28 mouse cellular contexts compared by ENCODE assay signal in the genomic region with DNA sequence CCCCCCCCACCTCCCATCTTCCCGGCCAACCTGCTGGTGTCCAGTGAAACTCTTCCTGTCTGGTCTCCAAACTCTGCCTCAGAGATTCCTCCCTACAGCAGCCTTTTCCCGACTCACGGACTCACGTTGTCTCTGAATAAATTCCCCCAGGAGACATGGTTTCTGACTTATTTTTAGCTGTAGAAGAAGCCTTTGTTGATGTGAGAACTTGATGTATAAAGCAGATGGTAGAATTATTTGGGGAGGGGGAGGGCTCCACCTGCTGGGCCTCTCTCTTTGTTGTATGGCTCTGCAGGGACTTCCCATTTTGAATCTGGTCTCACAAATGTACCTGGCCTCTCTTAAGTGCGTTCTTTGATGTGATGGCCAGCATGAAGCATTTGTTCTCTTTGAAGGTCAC. TPM values are rescaled to one million over a fixed set of nuclear protein-coding genes. Genes with fewer than 3 reads are reported as not detected.
DNase-seq lines count a peak whose midpoint lies in the region; ATAC-seq and TF ChIP-seq lines count a peak whose summit lies in the region.
"Had no signal": no experiment of that assay in that cellular context is flagged by ENCODE, and none has a peak within 500 bp of the region (broad histone marks: within the 10 kb centered on the region; RNA-seq: fewer than 3 reads in every experiment).

No protein-coding gene starts in this region.

- H3K4me1 ChIP-seq in embryonic facial prominence, embryonic 14.5 days (ENCODE audit: control insufficient read depth, insufficient read depth, low read length) = no peaks in the 10 kb centered on the region
- peaks cover 5% of the 10 kb centered on the region; the same call in 1 of the 2 replicates for H3K4me1 ChIP-seq in embryonic facial prominence, embryonic 10.5 days
- H3K4me1 ChIP-seq in heart, adult 2 months (ENCODE audit: control insufficient read depth, insufficient read depth, low read length) = peaks cover 15% of the 10 kb centered on the region
- H3K4me1 ChIP-seq: embryonic facial prominence, embryonic 15.5 days; forebrain, embryonic 15.5 days had no signal

- H3K9ac ChIP-seq in embryonic facial prominence, embryonic 14.5 days (ENCODE audit: low read depth, low read length) = no peak overlapping the region
- no peak overlapping the region for H3K9ac ChIP-seq in heart, adult 2 months (ENCODE audit: low read depth, low read length)
- H3K9ac ChIP-seq: embryonic facial prominence, embryonic 15.5 days; forebrain, embryonic 15.5 days; heart, embryonic 13.5 days; hindbrain, embryonic 12.5 days had no signal

- no peak overlapping the region for H3K4me2 ChIP-seq in embryonic facial prominence, embryonic 14.5 days (ENCODE audit: low read depth, low read length)
- H3K4me2 ChIP-seq: embryonic facial prominence, embryonic 15.5 days; forebrain, embryonic 15.5 days; heart, embryonic 13.5 days; hindbrain, embryonic 12.5 days had no signal

- H3K27me3 ChIP-seq in embryonic facial prominence, embryonic 14.5 days (replicated peaks; ENCODE audit: control insufficient read depth, insufficient read depth, low read length) = no peaks in the 10 kb centered on the region
- H3K27me3 ChIP-seq in embryonic facial prominence, embryonic 10.5 days (replicated peaks; ENCODE audit: low read depth, poor library complexity, severe bottlenecking) = peaks cover 6% of the 10 kb centered on the region; the same call in 1 of the 2 replicates
- H3K27me3 ChIP-seq in heart, adult 2 months (ENCODE audit: control insufficient read depth, insufficient read depth, low read length) = no peaks in the 10 kb centered on the region
- H3K27me3 ChIP-seq: embryonic facial prominence, embryonic 15.5 days; forebrain, embryonic 15.5 days; heart, embryonic 13.5 days had no signal

- DNase-seq in embryonic facial prominence, embryonic 14.5 days (ENCODE audit: low spot score) = peak; percentile 72
- no peak for DNase-seq in embryonic facial prominence, embryonic 10.5 days (ENCODE audit: low spot score)
- no peak for DNase-seq in heart, adult 2 months
- no peak for DNase-seq in heart, postnatal 10 days
- no peak for DNase-seq in layer of hippocampus, adult 2 months (ENCODE audit: low spot score in 2 of 2)
- DNase-seq in layer of hippocampus, adult 11-12 months (ENCODE audit: low spot score) = no peak
- no peak for DNase-seq in adrenal gland, adult 8-10 months
- DNase-seq: adrenal gland, postnatal 14 days; B cell, adult 2 months; cerebellum, adult 18-20 months; cerebellum, adult 9-11 months; cerebellum, postnatal 36 days; gastrocnemius, postnatal 14 days; heart, postnatal 4 days; kidney, adult 18-20 months had no signal

- no peak for ATAC-seq in embryonic facial prominence, embryonic 14.5 days (ENCODE audit: low read depth)
- ATAC-seq: CD4-positive, CD25-positive, alpha-beta regulatory T cell, adult 4 months; forebrain, embryonic 15.5 days; hindbrain, embryonic 16.5 days; inflammation-experienced regulatory T-cells, adult 6 months had no signal

- TF ChIP-seq POLR2A in heart, adult 2 months (IDR thresholded peaks at IDR 0.05; ENCODE audit: insufficient read depth, low read depth, low read length) = no peak

- TF ChIP-seq EP300 in heart, adult 2 months (IDR thresholded peaks at IDR 0.05; ENCODE audit: insufficient read depth, low read depth, low read length) = no peak

- no peak overlapping the region for H3K27ac ChIP-seq in embryonic facial prominence, embryonic 14.5 days (replicated peaks; ENCODE audit: low read depth, low read length)
- no peak overlapping the region for H3K27ac ChIP-seq in embryonic facial prominence, embryonic 10.5 days (replicated peaks)
- no peak overlapping the region for H3K27ac ChIP-seq in heart, adult 2 months
- no peak overlapping the region for H3K27ac ChIP-seq in layer of hippocampus, adult 2 months
- H3K27ac ChIP-seq: embryonic facial prominence, embryonic 15.5 days; forebrain, embryonic 10.5 days; forebrain, embryonic 15.5 days; heart, embryonic 13.5 days; hindbrain, embryonic 12.5 days had no signal

- H3K79me2 ChIP-seq in heart, adult 2 months (replicated peaks; ENCODE audit: control insufficient read depth, insufficient read depth, low read length) = no peaks in the 10 kb centered on the region

- no peak overlapping the region for H3K4me3 ChIP-seq in embryonic facial prominence, embryonic 14.5 days (ENCODE audit: low read depth, low read length)
- H3K4me3 ChIP-seq in embryonic facial prominence, embryonic 10.5 days = no peak overlapping the region
- no peak overlapping the region for H3K4me3 ChIP-seq in heart, adult 2 months
- no peak overlapping the region for H3K4me3 ChIP-seq in layer of hippocampus, adult 2 months
- H3K4me3 ChIP-seq: embryonic facial prominence, embryonic 15.5 days; erythroblast, embryonic 14.5 days; forebrain, embryonic 10.5 days; forebrain, embryonic 15.5 days; heart, embryonic 13.5 days; hindbrain, embryonic 12.5 days had no signal

- TF ChIP-seq CTCF in heart, adult 2 months (IDR thresholded peaks at IDR 0.05) = peak; percentile 62
- peak; percentile 29 for TF ChIP-seq CTCF in layer of hippocampus, adult 2 months (conservative IDR thresholded peaks at IDR 0.05)

- 39% methylated on average over 5 of the region's 5 CpGs for WGBS in embryonic facial prominence, embryonic 14.5 days
- 63% methylated on average over 5 of the region's 5 CpGs for WGBS in embryonic facial prominence, embryonic 10.5 days
- WGBS in heart, adult 2 months = 25% methylated on average over 5 of the region's 5 CpGs

- H3K36me3 ChIP-seq in embryonic facial prominence, embryonic 14.5 days (ENCODE audit: control insufficient read depth, insufficient read depth, low read length) = no peaks in the 10 kb centered on the region
- no peaks in the 10 kb centered on the region for H3K36me3 ChIP-seq in embryonic facial prominence, embryonic 10.5 days (replicated peaks)
- no peaks in the 10 kb centered on the region for H3K36me3 ChIP-seq in heart, adult 2 months (ENCODE audit: control insufficient read depth, insufficient read depth, low read length)
- H3K36me3 ChIP-seq: embryonic facial prominence, embryonic 15.5 days; forebrain, embryonic 10.5 days; forebrain, embryonic 15.5 days; heart, embryonic 13.5 days; hindbrain, embryonic 12.5 days had no signal

- intact Hi-C loops in heart, adult 2 months (cut with DNase I) = no loop called here
- intact Hi-C loops in heart, postnatal 10 days (cut with DNase I) = loop anchor here (2.0 kb wide), 1 partner anchor 40 kb away; the partner anchor contains the start of gene Gm9837

- no peaks in the 10 kb centered on the region for H3K9me3 ChIP-seq in embryonic facial prominence, embryonic 14.5 days (ENCODE audit: control insufficient read depth, low read length)
- H3K9me3 ChIP-seq in embryonic facial prominence, embryonic 10.5 days = no peaks in the 10 kb centered on the region
- H3K9me3 ChIP-seq: embryonic facial prominence, embryonic 15.5 days; forebrain, embryonic 10.5 days; forebrain, embryonic 15.5 days; heart, embryonic 13.5 days; hindbrain, embryonic 12.5 days had no signal

RNA-seq across cellular contexts. Expression of gene Sept8, which starts 8.7 kb away (rescaled TPM):
- 42.2 and 46.6 TPM in 2 replicates for polyA plus RNA-seq in embryonic facial prominence, embryonic 14.5 days (2014; fragmentation: Nextera tagmentation; extraction: Ambion mirVana)
- polyA plus RNA-seq in embryonic facial prominence, embryonic 10.5 days (2016; fragmentation: Nextera tagmentation; extraction: Ambion mirVana) = 17.7 and 19.0 TPM in 2 replicates
- 10 to 100 TPM; 25.7 to 28.2 TPM for total RNA-seq in heart, adult 2 months (2021)
- 24.8 and 39.2 TPM in 2 replicates for polyA plus RNA-seq in heart, adult 2 months (2012; rRNA removed)
- total RNA-seq in heart, postnatal 10 days (2021) = 10 to 100 TPM; 62.5 to 62.7 TPM
- total RNA-seq in layer of hippocampus, adult 2 months (2021) = 100 to 1,000 TPM; 240 to 254 TPM
- 10 to 100 TPM; 37.0 to 51.7 (median 42.1) TPM for total RNA-seq in adrenal gland, adult 8-10 months (2022)

RNA-seq across cellular contexts. Expression of gene Sowaha, which starts 30.3 kb away (rescaled TPM):
- polyA plus RNA-seq in embryonic facial prominence, embryonic 14.5 days (2014; fragmentation: Nextera tagmentation; extraction: Ambion mirVana) = 1.00 and 1.0 TPM in 2 replicates
- 0.44 and 0.82 TPM in 2 replicates for polyA plus RNA-seq in embryonic facial prominence, embryonic 10.5 days (2016; fragmentation: Nextera tagmentation; extraction: Ambion mirVana)
- under 1 TPM; 0.05 to 0.34 TPM for total RNA-seq in heart, adult 2 months (2021)
- polyA plus RNA-seq in heart, adult 2 months (2012; rRNA removed) = 0.03 and 0.10 TPM in 2 replicates
- under 1 TPM; 0.10 TPM for total RNA-seq in heart, postnatal 10 days (2021)
- 100 to 1,000 TPM; 137 to 142 TPM for total RNA-seq in layer of hippocampus, adult 2 months (2021)
- 1 to 10 TPM in 1 of 4 experiments, under 1 TPM in 3; 0.32 to 1.0 (median 0.71) TPM for total RNA-seq in adrenal gland, adult 8-10 months (2022)
- total RNA-seq: granulocyte monocyte progenitor cell, adult 5-6 weeks; MEL had no signal
- polyA plus RNA-seq: CD4-positive, CD25-positive, alpha-beta regulatory T cell, adult 4 months; inflammation-experienced regulatory T-cells, adult 6 months had no signal

RNA-seq across cellular contexts. Expression of gene Gm9945, which starts 30.4 kb away (rescaled TPM):
- polyA plus RNA-seq in embryonic facial prominence, embryonic 14.5 days (2014; fragmentation: Nextera tagmentation; extraction: Ambion mirVana) = not detected in 2 replicates
- polyA plus RNA-seq in embryonic facial prominence, embryonic 10.5 days (2016; fragmentation: Nextera tagmentation; extraction: Ambion mirVana) = 0.16 TPM in 1 of 2 replicates, not detected in the other
- total RNA-seq in heart, adult 2 months (2021) = not detected
- polyA plus RNA-seq in heart, adult 2 months (2012; rRNA removed) = not detected in 2 replicates
- not detected for total RNA-seq in heart, postnatal 10 days (2021)
- 1 to 10 TPM; 2.5 to 3.4 TPM for total RNA-seq in layer of hippocampus, adult 2 months (2021)
- not detected for total RNA-seq in adrenal gland, adult 8-10 months (2022)
- total RNA-seq: adrenal gland, postnatal 14 days; gastrocnemius, postnatal 14 days; granulocyte monocyte progenitor cell, adult 5-6 weeks; heart, postnatal 4 days; MEL had no signal
- polyA plus RNA-seq: CD4-positive, CD25-positive, alpha-beta regulatory T cell, adult 4 months; embryonic facial prominence, embryonic 15.5 days; erythroblast, embryonic 14.5 days; forebrain, embryonic 10.5 days; heart, embryonic 13.5 days; heart, postnatal 0 days; hindbrain, embryonic 12.5 days; inflammation-experienced regulatory T-cells, adult 6 months had no signal

RNA-seq across cellular contexts. Expression of gene Gm9837, which starts 40.1 kb away (rescaled TPM):
- not detected in 2 replicates for polyA plus RNA-seq in embryonic facial prominence, embryonic 14.5 days (2014; fragmentation: Nextera tagmentation; extraction: Ambion mirVana)
- not detected in 2 replicates for polyA plus RNA-seq in embryonic facial prominence, embryonic 10.5 days (2016; fragmentation: Nextera tagmentation; extraction: Ambion mirVana)
- not detected for total RNA-seq in heart, adult 2 months (2021)
- polyA plus RNA-seq in heart, adult 2 months (2012; rRNA removed) = not detected in 2 replicates
- total RNA-seq in heart, postnatal 10 days (2021) = not detected
- under 1 TPM in 1 of 2 experiments, not detected in 1; 0.52 TPM for total RNA-seq in layer of hippocampus, adult 2 months (2021)
- total RNA-seq in adrenal gland, adult 8-10 months (2022) = not detected
- total RNA-seq: adrenal gland, postnatal 14 days; gastrocnemius, postnatal 14 days; granulocyte monocyte progenitor cell, adult 5-6 weeks; heart, postnatal 4 days; MEL had no signal
- polyA plus RNA-seq: CD4-positive, CD25-positive, alpha-beta regulatory T cell, adult 4 months; embryonic facial prominence, embryonic 15.5 days; erythroblast, embryonic 14.5 days; forebrain, embryonic 10.5 days; forebrain, embryonic 15.5 days; frontal cortex, adult 2 months; heart, embryonic 13.5 days; heart, postnatal 0 days; hindbrain, embryonic 12.5 days; hindbrain, embryonic 16.5 days; inflammation-experienced regulatory T-cells, adult 6 months had no signal

RNA-seq across cellular contexts. Expression of gene Shroom1, which starts 53.3 kb away (rescaled TPM):
- 2.9 and 4.0 TPM in 2 replicates for polyA plus RNA-seq in embryonic facial prominence, embryonic 14.5 days (2014; fragmentation: Nextera tagmentation; extraction: Ambion mirVana)
- polyA plus RNA-seq in embryonic facial prominence, embryonic 10.5 days (2016; fragmentation: Nextera tagmentation; extraction: Ambion mirVana) = 2.3 and 2.4 TPM in 2 replicates
- under 1 TPM; 0.34 to 0.91 TPM for total RNA-seq in heart, adult 2 months (2021)
- polyA plus RNA-seq in heart, adult 2 months (2012; rRNA removed) = 0.53 and 0.80 TPM in 2 replicates
- total RNA-seq in heart, postnatal 10 days (2021) = under 1 TPM; 0.55 to 0.69 TPM
- total RNA-seq in layer of hippocampus, adult 2 months (2021) = 1 to 10 TPM; 4.8 to 5.1 TPM
- 1 to 10 TPM; 2.6 to 10.0 (median 7.4) TPM for total RNA-seq in adrenal gland, adult 8-10 months (2022)
- total RNA-seq: granulocyte monocyte progenitor cell, adult 5-6 weeks; MEL had no signal
- polyA plus RNA-seq: CD4-positive, CD25-positive, alpha-beta regulatory T cell, adult 4 months; erythroblast, embryonic 14.5 days had no signal

Comparison
In these comparisons a context has a peak if more than half of its experiments do, and no peak if none do; other contexts are left out.
1. RNA of gene Sowaha, which starts 30.3 kb away (total RNA-seq): 137 to 142 TPM in layer of hippocampus, adult 2 months; 0.32 to 1.0 TPM in adrenal gland, adult 8-10 months, 0.05 to 0.34 TPM in heart, adult 2 months and 0.10 TPM in heart, postnatal 10 days; every median in the first group is over 10 times any median in the second.